Mouse (Mus musculus): ENCODE data around the gene Foxb2. TPM values are rescaled to one million over a fixed set of nuclear protein-coding genes. Genes with fewer than 3 reads are reported as not detected.
"Not testable (repeated sequence)": the region's sequence is repeated elsewhere in the genome, so short reads cannot be mapped to it uniquely, and the experiment has no call there.

Foxb2 gene
- not detected in 2 replicates for polyA plus RNA-seq (2012; rRNA removed)

- no peak for DNase-seq (ENCODE audit: low read depth)
These were observed at the start of gene Foxb2 for GRCm38 (mm10) chr19:16873221-16873861. Foxb2 (minus strand) TSS chr19:16873805.

DNA sequence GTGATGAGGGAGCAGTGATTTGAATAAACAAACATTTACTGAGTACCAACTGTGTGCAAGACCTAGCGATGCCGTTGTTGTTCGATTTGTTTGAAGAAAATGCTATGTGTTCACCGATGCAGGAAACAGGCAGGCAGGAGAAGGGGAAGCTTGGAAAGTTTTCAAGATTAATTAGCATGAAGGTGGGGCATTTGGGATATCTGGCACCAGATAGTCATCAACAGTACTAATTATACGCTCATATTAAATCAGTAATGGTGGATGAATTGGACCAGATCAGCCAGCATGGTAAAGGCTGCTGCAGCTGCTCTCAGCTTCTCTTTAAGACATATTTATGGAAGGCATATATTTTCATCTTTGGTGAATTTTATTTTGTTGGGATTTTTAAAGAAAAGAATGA is 37.9 kb upstream of the Foxb2 start:
- no peak for DNase-seq (ENCODE audit: low read depth)

- no peak for DNase-seq (ENCODE audit: low read depth)
These were observed 29.5 kb upstream of the Foxb2 start for GRCm38 (mm10) chr19:16903106-16903505.

GRCm38 (mm10) chr19:16899716-16900115 is 26.1 kb upstream of the Foxb2 start:
- no peak for DNase-seq (ENCODE audit: low read depth)

- no peak for DNase-seq (ENCODE audit: low read depth)
These were observed 25.0 kb upstream of the Foxb2 start for GRCm38 (mm10) chr19:16898576-16898975.

GRCm38 (mm10) chr19:16876458-16876770 is 2.8 kb upstream of the Foxb2 start:
- DNase-seq (ENCODE audit: low read depth): no peak

- no peak for DNase-seq (ENCODE audit: low read depth)
These were observed 2.2 kb upstream of the Foxb2 start for GRCm38 (mm10) chr19:16875631-16876457.

DNA sequence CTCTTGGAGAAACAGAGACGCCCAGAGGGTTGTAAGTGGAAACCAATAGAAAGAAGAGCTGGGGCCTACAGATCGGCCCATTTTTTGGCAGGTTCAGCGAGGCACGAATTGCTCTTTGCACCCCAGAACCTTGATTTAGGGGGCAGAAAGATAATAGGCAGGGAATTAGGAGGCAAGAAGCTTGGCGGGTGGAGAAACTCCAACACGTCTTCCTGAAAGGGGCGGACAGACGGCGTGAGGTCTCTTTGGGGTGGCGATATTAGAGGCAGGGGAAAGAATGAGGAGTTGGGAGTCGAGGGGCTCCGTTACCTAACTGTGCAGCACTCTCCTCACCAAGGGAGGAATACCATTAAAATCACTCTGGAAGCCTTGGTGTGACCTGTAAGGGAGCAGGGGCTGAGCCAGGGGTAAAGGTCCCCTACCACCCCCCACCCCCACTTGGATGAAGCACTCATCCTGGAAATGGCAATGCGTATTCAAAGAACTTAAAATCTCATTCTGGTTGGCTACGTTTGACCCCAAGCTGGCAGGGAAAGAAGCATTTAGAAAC is 1.5 kb upstream of the Foxb2 start:
- no peak for DNase-seq (ENCODE audit: low read depth)

GRCm38 (mm10) chr19:16873942-16874861 is 597 bp upstream of the Foxb2 start:
- no peak for DNase-seq (ENCODE audit: low read depth)

DNA sequence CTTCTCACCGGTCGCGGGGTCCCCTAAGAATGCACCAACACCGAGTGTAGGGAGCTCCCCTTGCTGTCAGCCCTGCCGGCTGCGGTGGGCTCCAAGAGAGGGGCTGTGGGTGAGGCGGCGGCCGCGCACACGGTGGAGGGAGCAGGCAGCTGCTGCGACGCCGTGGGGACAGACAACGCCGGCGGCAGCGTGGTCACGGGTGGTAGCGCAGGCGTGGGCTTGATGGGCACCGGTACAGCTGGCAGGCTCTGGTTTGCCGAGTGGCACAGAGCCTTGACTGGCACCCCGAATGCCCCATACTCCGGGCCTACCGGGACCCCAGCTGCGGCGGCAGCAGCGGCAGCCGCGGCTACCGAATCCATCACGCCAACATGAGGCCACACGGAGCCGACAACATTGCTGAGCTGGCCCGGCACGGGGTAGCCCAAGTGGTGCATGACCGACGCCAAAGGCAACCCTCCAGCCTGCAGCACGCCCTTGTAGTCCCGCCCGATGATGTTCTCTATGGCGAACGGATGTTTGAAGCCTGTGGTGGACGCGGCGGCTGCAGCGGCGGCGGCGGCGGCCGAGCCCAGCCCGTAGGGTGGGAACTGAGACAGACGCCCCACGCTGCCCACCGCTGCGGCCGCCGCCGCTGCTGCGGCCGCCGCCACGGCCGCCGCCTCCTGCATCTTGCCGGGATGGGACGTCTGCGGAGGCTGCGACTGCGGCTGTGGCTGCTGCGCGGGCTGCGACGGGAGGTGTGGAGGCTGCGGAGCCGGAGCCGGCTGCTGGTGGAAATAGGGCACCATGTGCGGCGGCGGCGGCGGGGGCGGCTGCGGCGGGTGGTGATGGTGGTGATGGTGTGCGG is 1.0 kb downstream of the Foxb2 start:
- no peak for DNase-seq (ENCODE audit: low read depth)

GRCm38 (mm10) chr19:16871192-16871760 is 2.3 kb downstream of the Foxb2 start:
- DNase-seq (ENCODE audit: low read depth): no peak

- DNase-seq (ENCODE audit: low read depth): no peak
These were observed 3.0 kb downstream of the Foxb2 start for GRCm38 (mm10) chr19:16870501-16871191.

DNA sequence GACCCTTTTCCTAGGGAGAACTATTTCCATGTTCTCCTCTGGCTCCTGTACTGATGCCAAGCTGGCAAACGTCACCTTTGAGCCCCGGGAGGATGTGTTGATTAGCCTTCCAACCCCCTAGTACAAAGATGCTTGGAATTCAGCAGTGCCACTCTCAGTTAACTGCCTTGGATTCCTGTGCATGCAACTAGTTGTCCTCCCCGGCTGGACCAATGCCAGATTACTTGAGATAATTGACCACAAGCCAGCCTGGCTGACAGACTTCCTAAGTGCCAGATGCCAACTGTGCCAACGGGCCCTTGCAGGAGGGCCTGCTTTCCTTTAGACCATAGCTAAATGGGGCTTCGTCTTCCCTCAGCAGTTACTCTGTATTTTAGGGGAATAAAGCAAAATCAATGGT is 5.1 kb downstream of the Foxb2 start:
- no peak for DNase-seq (ENCODE audit: low read depth)

GRCm38 (mm10) chr19:16858646-16859045 is 15.0 kb downstream of the Foxb2 start:
- DNase-seq (ENCODE audit: low read depth): no peak

GRCm38 (mm10) chr19:16856752-16857151 is 16.9 kb downstream of the Foxb2 start:
- no peak for DNase-seq (ENCODE audit: low read depth)

DNA sequence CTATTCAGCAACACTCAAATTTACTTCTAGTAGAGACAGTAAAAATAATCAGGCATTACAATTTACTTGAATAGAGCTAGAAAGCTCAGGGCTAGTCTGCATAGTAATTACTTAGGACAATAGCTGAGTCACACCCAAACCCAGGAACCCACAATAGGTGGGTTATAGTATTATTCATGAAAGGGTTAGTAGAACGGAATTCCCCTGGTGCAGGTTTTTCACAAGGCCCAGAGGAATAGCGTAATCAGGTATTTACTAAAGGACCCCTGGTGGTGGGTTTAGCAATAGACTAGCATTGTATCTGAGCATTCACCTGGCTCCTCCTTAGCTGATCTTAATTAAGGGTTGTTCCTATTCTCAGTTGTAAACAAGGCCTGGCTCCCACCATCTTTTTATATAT is 29.5 kb downstream of the Foxb2 start:
- not testable (repeated sequence) for DNase-seq (ENCODE audit: low read depth)

- no peak for DNase-seq (ENCODE audit: low read depth)
These were observed 31.9 kb downstream of the Foxb2 start for GRCm38 (mm10) chr19:16841516-16842249.

DNA sequence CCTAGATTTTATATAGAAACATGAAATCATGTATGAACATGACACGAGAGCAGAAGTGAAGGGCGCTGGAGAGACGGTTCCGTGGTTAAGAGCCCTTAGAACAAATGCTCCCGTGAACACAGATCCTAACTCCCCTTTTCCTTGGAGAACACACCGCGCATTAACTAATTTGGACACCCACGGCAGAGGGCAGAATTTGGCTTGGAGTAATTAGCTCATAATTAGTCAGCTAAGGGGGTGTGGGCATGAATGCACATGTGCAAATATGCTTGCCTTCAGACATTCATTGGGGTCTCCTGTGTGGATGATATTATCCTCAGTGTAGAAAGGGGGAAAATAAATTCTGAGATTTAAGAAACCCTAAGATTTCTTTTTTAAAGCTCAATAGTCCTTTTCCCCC is 32.6 kb downstream of the Foxb2 start:
- DNase-seq (ENCODE audit: low read depth): no peak

DNA sequence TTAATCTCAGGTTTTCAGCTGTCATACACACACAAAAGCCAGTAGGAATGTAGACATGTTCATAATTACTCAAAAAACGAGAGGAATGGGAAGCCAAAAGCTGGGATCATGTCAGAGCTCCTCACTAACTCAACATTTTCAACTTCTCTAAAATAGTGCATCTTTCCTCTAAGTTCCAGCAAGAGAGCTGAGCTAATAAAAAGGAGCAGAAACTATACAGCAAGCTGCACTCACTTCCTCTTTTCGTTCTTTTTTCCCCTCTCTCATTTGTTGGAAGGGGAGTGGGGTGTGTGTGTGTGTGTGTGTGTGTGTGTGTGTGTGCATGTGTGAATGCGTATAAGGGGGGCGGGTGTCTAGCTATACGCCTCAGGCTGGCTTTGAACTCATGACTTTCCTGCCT is 45.9 kb downstream of the Foxb2 start:
- no peak for DNase-seq (ENCODE audit: low read depth)
